Mouse (Mus musculus) ES-E14 (cell line): ENCODE measurements at regions not wholly inside any gene's neighbourhood (a gene's known extent, or its start where the extent isn't known, plus 50 kb on each side); places are given as distances from the start of the nearest gene placed in this dataset.

Experiments
- HCFC1 ChIP-seq: IDR thresholded peaks from 2 replicates; pipeline ENCODE4 v1.6.1; 2012; ENCODE audit warnings: low read length, inconsistent platforms, borderline replicate concordance; ENCODE audit not compliant: insufficient read depth
- ZC3H11A ChIP-seq: IDR thresholded peaks from 2 replicates; pipeline ENCODE4 v1.6.1; 2012; ENCODE audit warnings: low read depth, mild to moderate bottlenecking, inconsistent platforms, low read length, borderline replicate concordance

GRCm38 (mm10) chr16:89660071-89660470, 89.1 kb upstream of the Krtap11-1 start:
- TF ChIP-seq ZC3H11A (no peak), HCFC1 (no peak)
